Mouse (Mus musculus): ENCODE results near the gene Krba1.

The Krba1 gene

GRCm38 (mm10) chr6:48395105-48396007 is at the start of gene Krba1:
Krba1 (plus strand) TSS chr6:48395586.
- peak; percentile 83 for DNase-seq (ENCODE audit: low spot score)

GRCm38 (mm10) chr6:48358897-48359296 is 36.5 kb upstream of the Krba1 start:
- DNase-seq (ENCODE audit: low spot score) = no peak

- DNase-seq (ENCODE audit: low spot score) = no peak
These were observed 28.9 kb upstream of the Krba1 start for GRCm38 (mm10) chr6:48366322-48366996.

GRCm38 (mm10) chr6:48388221-48388620 is 7.2 kb upstream of the Krba1 start:
- DNase-seq (ENCODE audit: low spot score) = no peak

- DNase-seq (ENCODE audit: low spot score) = no peak
These were observed 1.6 kb upstream of the Krba1 start for GRCm38 (mm10) chr6:48393811-48394210.

- no peak for DNase-seq (ENCODE audit: low spot score)
These were observed 716 bp downstream of the Krba1 start for GRCm38 (mm10) chr6:48396008-48396595.

- no peak for DNase-seq (ENCODE audit: low spot score)
These were observed 1.3 kb downstream of the Krba1 start for GRCm38 (mm10) chr6:48396686-48397085.

GRCm38 (mm10) chr6:48397336-48397735 is 1.9 kb downstream of the Krba1 start:
- no peak for DNase-seq (ENCODE audit: low spot score)

GRCm38 (mm10) chr6:48399906-48400305 is 4.5 kb downstream of the Krba1 start:
- DNase-seq (ENCODE audit: low spot score) = no peak

GRCm38 (mm10) chr6:48404071-48404470 is 8.7 kb downstream of the Krba1 start:
- no peak for DNase-seq (ENCODE audit: low spot score)

- DNase-seq (ENCODE audit: low spot score) = no peak
These were observed 14.4 kb downstream of the Krba1 start for GRCm38 (mm10) chr6:48409726-48410343.

GRCm38 (mm10) chr6:48410551-48410950 is 15.2 kb downstream of the Krba1 start:
- no peak for DNase-seq (ENCODE audit: low spot score)

- no peak for DNase-seq (ENCODE audit: low spot score)
These were observed 16.1 kb downstream of the Krba1 start for GRCm38 (mm10) chr6:48411193-48412092.

GRCm38 (mm10) chr6:48412147-48412546 is 16.8 kb downstream of the Krba1 start:
- no peak for DNase-seq (ENCODE audit: low spot score)

GRCm38 (mm10) chr6:48412662-48413061 is 17.3 kb downstream of the Krba1 start:
- no peak for DNase-seq (ENCODE audit: low spot score)

- DNase-seq (ENCODE audit: low spot score) = no peak
These were observed 17.7 kb downstream of the Krba1 start for GRCm38 (mm10) chr6:48413081-48413480.

- DNase-seq (ENCODE audit: low spot score) = no peak
These were observed 19.5 kb downstream of the Krba1 start for GRCm38 (mm10) chr6:48414886-48415285.

GRCm38 (mm10) chr6:48415636-48416035 is 20.2 kb downstream of the Krba1 start:
- peak; percentile 54 for DNase-seq (ENCODE audit: low spot score)

GRCm38 (mm10) chr6:48416486-48416885 is 21.1 kb downstream of the Krba1 start:
- DNase-seq (ENCODE audit: low spot score) = no peak

GRCm38 (mm10) chr6:48420647-48421046 is 25.3 kb downstream of the Krba1 start:
- no peak for DNase-seq (ENCODE audit: low spot score)

- no peak for DNase-seq (ENCODE audit: low spot score)
These were observed 27.9 kb downstream of the Krba1 start for GRCm38 (mm10) chr6:48423336-48423735.
